Mouse (Mus musculus): ENCODE measurements at regions not wholly inside any gene's neighbourhood (a gene's known extent, or its start where the extent isn't known, plus 50 kb on each side); places are given as distances from the start of the nearest gene placed in this dataset.

DNA sequence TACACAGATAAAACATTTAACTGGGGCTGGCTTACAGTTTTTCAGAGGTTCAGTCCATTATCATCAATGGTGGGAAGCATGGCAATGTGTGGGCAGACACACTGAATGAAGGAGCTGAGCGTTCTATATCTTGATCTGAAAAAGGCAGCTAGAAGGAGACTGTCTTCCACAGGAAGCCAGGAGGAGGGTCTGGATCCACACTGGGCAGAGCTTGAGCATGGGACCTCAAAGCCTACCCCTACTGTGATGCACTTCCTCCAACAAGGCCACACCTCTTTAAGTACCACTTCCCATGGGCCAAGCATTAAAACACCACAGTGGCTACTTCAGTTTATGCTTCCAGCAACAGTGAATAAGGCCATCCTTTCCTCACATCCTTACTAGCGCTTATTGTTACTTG lies 200.5 kb downstream of the Clic5 start:
- Histone ChIP-seq H3K27me3 (ENCODE audit: control insufficient read depth, insufficient read depth, low read length) (no peaks in the 10 kb centered on the region; the same call in 1 of the 2 replicates), H3K27ac (ENCODE audit: insufficient read depth, low read length) (no peak overlapping the region), H3K4me3 (replicated peaks; ENCODE audit: insufficient read depth, low read depth, low read length) (no peak overlapping the region), H3K4me1 (ENCODE audit: control insufficient read depth, insufficient read depth, low read length) (no peaks in the 10 kb centered on the region)
- DNase-seq: no peak
- WGBS: 97% methylated on average over 2 of the region's 2 CpGs
- TF ChIP-seq POLR2A (IDR thresholded peaks at IDR 0.05; ENCODE audit: borderline replicate concordance, insufficient read depth, low read length) (no peak), CTCF (IDR thresholded peaks at IDR 0.05; ENCODE audit: borderline replicate concordance, insufficient read depth, low read depth, low read length) (no peak)

- H3K4me3 ChIP-seq (replicated peaks; ENCODE audit: insufficient read depth, low read depth, low read length): no peak overlapping the region
- no peaks in the 10 kb centered on the region; the same call in 1 of the 2 replicates for H3K27me3 ChIP-seq (ENCODE audit: control insufficient read depth, insufficient read depth, low read length)
- 8% methylated on average over 5 of the region's 5 CpGs for WGBS
- no peak overlapping the region for H3K27ac ChIP-seq (ENCODE audit: insufficient read depth, low read length)
- DNase-seq: peak in 1 of 2 experiments; percentile 14
- TF ChIP-seq POLR2A (IDR thresholded peaks at IDR 0.05; ENCODE audit: borderline replicate concordance, insufficient read depth, low read length) (no peak), CTCF (IDR thresholded peaks at IDR 0.05; ENCODE audit: borderline replicate concordance, insufficient read depth, low read depth, low read length) (no peak)
- peaks cover 3% of the 10 kb centered on the region for H3K4me1 ChIP-seq (ENCODE audit: control insufficient read depth, insufficient read depth, low read length)
Measured at GRCm38 (mm10) chr17:44397829-44398228, 209.4 kb downstream of the Clic5 start.

DNA sequence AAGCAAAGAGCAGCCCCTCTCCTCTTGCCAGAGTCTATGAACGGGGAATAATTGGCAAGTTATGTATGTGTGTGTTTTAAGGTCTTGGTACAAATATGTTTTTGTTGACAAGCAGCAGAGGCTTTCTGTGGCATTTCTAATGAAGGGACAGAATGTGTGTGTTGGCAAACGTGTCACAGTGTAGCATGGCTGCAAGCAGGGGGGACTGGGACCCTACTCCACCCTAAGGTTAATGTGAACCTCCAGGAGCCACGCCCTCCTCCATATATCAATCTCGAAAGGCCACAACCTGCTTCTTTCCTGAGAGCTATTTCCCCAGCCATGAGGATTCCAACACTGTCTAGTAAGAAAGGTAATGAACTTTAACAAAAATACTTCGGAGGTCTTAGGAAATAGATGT lies 209.8 kb downstream of the Clic5 start:
- Histone ChIP-seq H3K4me3 (replicated peaks; ENCODE audit: insufficient read depth, low read depth, low read length) (no peak overlapping the region), H3K4me1 (ENCODE audit: control insufficient read depth, insufficient read depth, low read length) (peaks cover 3% of the 10 kb centered on the region), H3K27me3 (ENCODE audit: control insufficient read depth, insufficient read depth, low read length) (no peaks in the 10 kb centered on the region; the same call in 1 of the 2 replicates), H3K27ac (ENCODE audit: insufficient read depth, low read length) (no peak overlapping the region)
- 38% methylated on average over 5 of the region's 5 CpGs for WGBS
- no peak for TF ChIP-seq POLR2A (IDR thresholded peaks at IDR 0.05; ENCODE audit: borderline replicate concordance, insufficient read depth, low read length)
- TF ChIP-seq CTCF (IDR thresholded peaks at IDR 0.05; ENCODE audit: borderline replicate concordance, insufficient read depth, low read depth, low read length): no peak
- no peak for DNase-seq

- WGBS: 90% methylated on average over 6 of the region's 6 CpGs
- TF ChIP-seq CTCF (IDR thresholded peaks at IDR 0.05; ENCODE audit: borderline replicate concordance, insufficient read depth, low read depth, low read length) (no peak), POLR2A (IDR thresholded peaks at IDR 0.05; ENCODE audit: borderline replicate concordance, insufficient read depth, low read length) (no peak)
- H3K4me1 ChIP-seq (ENCODE audit: control insufficient read depth, insufficient read depth, low read length): no peaks in the 10 kb centered on the region; the same call in 1 of the 2 replicates
- no peak for DNase-seq
- H3K27me3 ChIP-seq (ENCODE audit: control insufficient read depth, insufficient read depth, low read length): no peaks in the 10 kb centered on the region; the same call in 1 of the 2 replicates
- H3K4me3 ChIP-seq (replicated peaks; ENCODE audit: insufficient read depth, low read depth, low read length): no peak overlapping the region
- no peak overlapping the region for H3K27ac ChIP-seq (ENCODE audit: insufficient read depth, low read length)
Measured at GRCm38 (mm10) chr17:44404923-44405322, 216.5 kb downstream of the Clic5 start.

DNA sequence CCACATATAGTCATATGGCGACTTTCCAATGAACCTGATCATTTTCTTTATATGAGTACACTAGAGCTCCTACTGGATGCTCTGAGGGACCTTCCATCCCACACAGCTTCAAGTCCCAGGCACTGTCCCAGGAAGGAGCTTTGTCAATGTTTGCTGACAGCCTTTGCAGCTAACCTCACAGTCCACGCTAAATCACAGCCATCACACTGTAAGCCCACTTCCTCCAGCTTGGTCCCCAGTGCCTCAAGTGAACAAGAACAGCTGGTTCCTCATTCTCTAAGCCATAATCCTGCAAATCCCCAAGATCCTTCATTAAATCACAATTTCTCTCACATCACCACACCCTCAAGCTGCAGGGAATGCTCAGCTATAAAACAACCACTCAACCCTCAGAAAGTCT lies 222.6 kb downstream of the Clic5 start:
- no peak for TF ChIP-seq CTCF (IDR thresholded peaks at IDR 0.05; ENCODE audit: borderline replicate concordance, insufficient read depth, low read depth, low read length)
- no peak for TF ChIP-seq POLR2A (IDR thresholded peaks at IDR 0.05; ENCODE audit: borderline replicate concordance, insufficient read depth, low read length)
- DNase-seq: no peak
- Histone ChIP-seq H3K27me3 (ENCODE audit: control insufficient read depth, insufficient read depth, low read length) (no peaks in the 10 kb centered on the region), H3K4me3 (replicated peaks; ENCODE audit: insufficient read depth, low read depth, low read length) (no peak overlapping the region), H3K27ac (ENCODE audit: insufficient read depth, low read length) (no peak overlapping the region), H3K4me1 (ENCODE audit: control insufficient read depth, insufficient read depth, low read length) (no peaks in the 10 kb centered on the region)
- WGBS: 82% methylated on average over 2 of the region's 2 CpGs

GRCm38 (mm10) chr17:44418676-44419404 lies 230.5 kb downstream of the Clic5 start:
- no peak for DNase-seq
- WGBS: 75% methylated on average over 11 of the region's 11 CpGs
- no peaks in the 10 kb centered on the region; the same call in 1 of the 2 replicates for H3K4me1 ChIP-seq (ENCODE audit: control insufficient read depth, insufficient read depth, low read length)
- H3K27me3 ChIP-seq (ENCODE audit: control insufficient read depth, insufficient read depth, low read length): no peaks in the 10 kb centered on the region; the same call in 1 of the 2 replicates
- H3K27ac ChIP-seq (ENCODE audit: insufficient read depth, low read length): no peak overlapping the region
- no peak for TF ChIP-seq CTCF (IDR thresholded peaks at IDR 0.05; ENCODE audit: borderline replicate concordance, insufficient read depth, low read depth, low read length)
- no peak for TF ChIP-seq POLR2A (IDR thresholded peaks at IDR 0.05; ENCODE audit: borderline replicate concordance, insufficient read depth, low read length)
- no peak overlapping the region for H3K4me3 ChIP-seq (replicated peaks; ENCODE audit: insufficient read depth, low read depth, low read length)

DNA sequence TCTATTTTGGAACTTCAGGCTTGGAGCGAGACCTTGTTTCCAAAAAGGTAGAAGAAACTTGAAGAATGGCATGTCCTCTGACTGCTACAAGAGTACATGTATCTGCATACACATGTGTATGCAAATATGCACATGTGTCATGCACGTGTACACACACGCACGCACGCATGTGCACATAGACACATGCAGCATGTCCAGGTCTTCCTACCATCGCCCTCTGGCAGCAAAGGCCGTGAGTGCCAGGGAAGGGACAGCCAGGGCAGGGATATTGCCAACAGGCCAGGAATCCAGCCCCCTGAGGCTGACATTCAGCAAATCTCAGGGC lies 231.0 kb downstream of the Clic5 start:
- no peak overlapping the region for H3K27ac ChIP-seq (ENCODE audit: insufficient read depth, low read length)
- no peaks in the 10 kb centered on the region; the same call in 1 of the 2 replicates for H3K27me3 ChIP-seq (ENCODE audit: control insufficient read depth, insufficient read depth, low read length)
- WGBS: 88% methylated on average over 7 of the region's 7 CpGs
- TF ChIP-seq POLR2A (IDR thresholded peaks at IDR 0.05; ENCODE audit: borderline replicate concordance, insufficient read depth, low read length) (no peak), CTCF (IDR thresholded peaks at IDR 0.05; ENCODE audit: borderline replicate concordance, insufficient read depth, low read depth, low read length) (no peak)
- H3K4me1 ChIP-seq (ENCODE audit: control insufficient read depth, insufficient read depth, low read length): no peaks in the 10 kb centered on the region; the same call in 1 of the 2 replicates
- no peak overlapping the region for H3K4me3 ChIP-seq (replicated peaks; ENCODE audit: insufficient read depth, low read depth, low read length)
- DNase-seq: no peak
